Mouse (Mus musculus) midbrain, embryonic 11.5 days (tissue): Measurements from ENCODE around the gene Ing5. TPM values are rescaled to one million over a fixed set of nuclear protein-coding genes. Genes with fewer than 3 reads are reported as not detected.

Experiments
- ATAC-seq: fragments of 200-750 bp; cut with Nextera tagmentation; 2 replicates; pipeline ENCODE4 v1.8.0; 2017; ENCODE audit warnings: moderate TSS enrichment, moderate library complexity; ENCODE audit not compliant: low FRiP score
- DNase-seq: peaks from one replicate; pipeline ENCODE4 v3.0.0; 2015; ENCODE audit warnings: low spot score; ENCODE audit errors: missing footprints
- H3K27ac ChIP-seq: fragments of 300-500 bp; sonication (generic); 2 replicates; pipeline ENCODE4 v1.5.1; 2014; ENCODE audit warnings: low read depth, low read length
- H3K27me3 ChIP-seq: fragments of 300-500 bp; sonication (generic); 2 replicates; pipeline ENCODE4 v1.6.1; 2014; ENCODE audit warnings: mild to moderate bottlenecking, low read length, moderate library complexity, mixed read lengths; ENCODE audit not compliant: control insufficient read depth, insufficient read depth
- H3K36me3 ChIP-seq: fragments of 300-500 bp; sonication (generic); 2 replicates; pipeline ENCODE4 v1.6.1; 2014; ENCODE audit warnings: mild to moderate bottlenecking, low read length, moderate library complexity, mixed read lengths; ENCODE audit not compliant: control insufficient read depth, insufficient read depth
- H3K4me1 ChIP-seq: fragments of 300-500 bp; sonication (generic); 2 replicates; pipeline ENCODE4 v1.6.1; 2014; ENCODE audit warnings: low read length; ENCODE audit not compliant: control insufficient read depth, insufficient read depth
- H3K4me2 ChIP-seq: fragments of 300-500 bp; sonication (generic); 2 replicates; pipeline ENCODE4 v1.6.1; 2014; ENCODE audit warnings: mild to moderate bottlenecking, moderate library complexity
- H3K4me3 ChIP-seq: fragments of 300-500 bp; sonication (generic); 2 replicates; pipeline ENCODE4 v1.5.1; 2014; ENCODE audit warnings: low read depth, low read length
- H3K9ac ChIP-seq: fragments of 300-500 bp; sonication (generic); 2 replicates; pipeline ENCODE4 v1.6.1; 2014; ENCODE audit warnings: low read length
- H3K9me3 ChIP-seq: fragments of 300-500 bp; sonication (generic); 2 replicates; pipeline ENCODE4 v1.6.1; 2016; ENCODE audit warnings: low read length; ENCODE audit not compliant: control insufficient read depth
- WGBS: fragments of 180-500 bp; shearing (Covaris S2); extraction: QIAGEN DNeasy Blood & Tissue Kit; methylation state at CpG from one replicate; pipeline ENCODE4 v1.1.7; 2014; 5-methylcytosine and 5-hydroxymethylcytosine counted together
- polyA plus RNA-seq: library from polyadenylated mRNA; unstranded; fragments of >200 nt; fragmentation: Nextera tagmentation; extraction: Ambion mirVana; gene quantifications from 2 replicates; pipeline ENCODE4 v1.2.1, GENCODE M21; 2014

The Ing5 gene
- polyA plus RNA-seq, 1 experiment from 2014 or later, result 17.8 TPM

DNA sequence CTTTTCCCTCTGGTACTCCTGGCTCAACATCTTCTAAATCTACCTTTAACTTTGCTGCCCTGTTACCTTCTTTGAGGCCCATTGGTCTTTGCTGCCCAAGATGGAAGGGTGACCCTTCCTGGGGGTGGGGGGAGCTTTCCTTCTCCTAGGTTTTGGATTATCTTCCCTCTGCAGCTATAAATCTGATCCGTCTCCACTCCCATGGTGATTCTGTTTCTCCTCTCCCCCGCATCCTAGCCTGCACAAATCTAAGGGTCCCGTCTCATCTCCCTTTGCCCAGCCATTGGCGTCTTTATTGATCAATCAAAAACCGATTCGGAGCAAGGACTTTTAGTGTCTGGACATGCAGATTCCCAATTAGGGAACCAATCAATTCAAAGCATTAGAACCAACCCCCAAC lies 36.2 kb upstream of the Ing5 start:
- Histone ChIP-seq H3K9me3 (no peaks in the 10 kb centered on the region), H3K4me1 (no peaks in the 10 kb centered on the region), H3K4me3 (no peak overlapping the region), H3K27ac (no peak overlapping the region), H3K36me3 (no peaks in the 10 kb centered on the region; the same call in 1 of the 2 replicates), H3K9ac (no peak overlapping the region), H3K4me2 (no peak overlapping the region), H3K27me3 (no peaks in the 10 kb centered on the region)
- ATAC-seq (no peak), DNase-seq (no peak)
- 97% methylated on average over 6 of the region's 6 CpGs for WGBS

DNA sequence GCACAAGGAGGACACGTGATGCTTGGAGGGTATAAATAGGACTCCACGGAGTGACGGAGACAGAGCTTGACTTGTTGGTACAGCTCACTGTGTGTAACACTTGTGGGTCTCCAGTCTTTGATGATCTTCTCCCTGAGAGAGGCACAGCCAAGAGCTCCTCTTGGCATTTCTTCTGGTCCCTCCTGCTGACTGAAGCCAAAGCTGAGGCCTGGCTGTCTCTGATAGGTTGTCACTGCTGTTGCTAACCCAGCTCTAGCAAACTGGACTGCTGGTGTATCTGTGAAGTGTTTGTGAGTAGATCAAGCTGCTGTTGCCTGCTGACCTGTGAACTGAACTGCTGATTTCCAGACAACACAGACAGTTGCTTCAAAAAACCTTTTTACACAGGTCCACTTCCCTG lies 33.9 kb upstream of the Ing5 start:
- 96% methylated on average over 3 of the region's 3 CpGs for WGBS
- no peaks in the 10 kb centered on the region for H3K4me1 ChIP-seq
- no peaks in the 10 kb centered on the region for H3K9me3 ChIP-seq
- H3K36me3 ChIP-seq, result peaks cover 5% of the 10 kb centered on the region
- DNase-seq (no peak), ATAC-seq (no peak)
- no peak overlapping the region for H3K27ac ChIP-seq
- H3K27me3 ChIP-seq, result no peaks in the 10 kb centered on the region
- H3K9ac ChIP-seq, result no peak overlapping the region
- H3K4me3 ChIP-seq, result no peak overlapping the region
- no peak overlapping the region for H3K4me2 ChIP-seq

DNA sequence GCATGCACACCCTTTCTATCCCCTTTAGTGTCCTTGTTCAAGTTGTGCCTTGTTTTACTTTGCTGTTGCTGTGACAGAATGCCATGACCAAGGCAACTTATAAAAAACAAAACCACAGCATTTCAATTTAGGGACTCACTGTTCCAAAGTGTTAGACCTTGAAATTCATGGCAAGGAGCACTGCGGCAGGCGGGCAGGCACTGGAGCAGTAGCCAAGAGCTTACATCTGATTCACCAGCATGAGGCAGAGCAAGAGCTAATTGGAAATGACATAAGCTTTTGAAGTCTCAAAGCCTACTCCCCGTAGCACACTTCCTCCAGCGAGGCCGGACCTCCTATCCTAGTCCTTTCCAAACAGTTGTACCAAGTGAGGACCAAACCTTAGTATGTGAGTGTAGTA lies 27.1 kb upstream of the Ing5 start:
- Histone ChIP-seq H3K4me1 (no peaks in the 10 kb centered on the region), H3K4me3 (no peak overlapping the region), H3K9me3 (no peaks in the 10 kb centered on the region), H3K27ac (no peak overlapping the region), H3K9ac (no peak overlapping the region), H3K4me2 (no peak overlapping the region), H3K36me3 (peaks cover 37% of the 10 kb centered on the region), H3K27me3 (no peaks in the 10 kb centered on the region)
- no peak for DNase-seq
- no peak for ATAC-seq
- WGBS, result 90% methylated on average over 5 of the region's 5 CpGs

DNA sequence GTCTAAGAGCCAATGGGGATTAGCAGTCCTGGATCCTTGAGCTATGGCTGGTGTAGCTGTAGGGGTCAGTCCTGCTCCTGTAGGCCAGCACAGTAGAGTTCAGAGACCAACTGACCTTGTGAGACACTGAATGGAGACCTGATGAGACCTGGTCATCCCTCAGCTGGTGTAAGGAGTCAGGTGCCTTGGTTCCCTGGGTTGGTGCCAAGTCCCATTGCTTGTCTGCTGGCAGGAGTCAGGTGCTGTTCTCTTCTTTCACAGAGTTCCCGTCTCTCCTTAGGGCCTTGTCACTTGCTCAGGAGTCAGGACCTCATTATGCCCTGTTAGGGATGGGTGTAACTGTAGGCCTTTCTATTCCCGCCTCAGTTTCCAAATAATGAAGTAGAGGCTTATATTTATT lies 16.9 kb upstream of the Ing5 start:
- no peak for DNase-seq
- H3K9ac ChIP-seq, result no peak overlapping the region
- H3K4me3 ChIP-seq, result no peak overlapping the region
- H3K4me2 ChIP-seq, result no peak overlapping the region
- no peaks in the 10 kb centered on the region for H3K27me3 ChIP-seq
- no peaks in the 10 kb centered on the region; the same call in 1 of the 2 replicates for H3K9me3 ChIP-seq
- ATAC-seq, result no peak
- whole genome bisulfite sequencing, result 87% methylated on average over 2 of the region's 2 CpGs
- H3K36me3 ChIP-seq, result peaks cover 30% of the 10 kb centered on the region
- no peak overlapping the region for H3K27ac ChIP-seq
- H3K4me1 ChIP-seq, result no peaks in the 10 kb centered on the region

DNA sequence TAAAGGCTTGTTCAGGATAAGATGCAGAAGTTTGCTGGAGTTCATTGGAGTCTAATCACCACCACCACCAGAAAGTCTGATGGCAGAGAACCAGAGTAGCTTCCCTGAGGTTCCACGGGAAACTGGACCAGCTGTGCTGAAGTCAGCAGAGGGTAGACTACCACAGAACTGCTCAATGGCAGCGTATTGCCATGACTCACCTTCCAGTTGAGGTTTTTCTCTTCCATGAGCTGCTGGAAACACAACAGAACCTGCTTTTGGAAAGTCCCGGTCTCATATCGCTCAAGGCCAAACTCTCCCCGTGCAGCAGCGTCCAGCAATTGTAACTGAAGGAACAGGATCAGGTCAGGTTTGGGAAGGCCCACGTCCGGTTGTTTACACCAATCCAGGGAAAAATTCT lies 9.2 kb upstream of the Ing5 start:
- no peaks in the 10 kb centered on the region; the same call in 1 of the 2 replicates for H3K9me3 ChIP-seq
- H3K36me3 ChIP-seq, result peaks cover 36% of the 10 kb centered on the region
- H3K9ac ChIP-seq, result no peak overlapping the region
- ATAC-seq (no peak), DNase-seq (no peak)
- no peaks in the 10 kb centered on the region for H3K27me3 ChIP-seq
- H3K4me1 ChIP-seq, result no peaks in the 10 kb centered on the region
- H3K27ac ChIP-seq, result no peak overlapping the region
- no peak overlapping the region for H3K4me2 ChIP-seq
- 95% methylated on average over 8 of the region's 8 CpGs for WGBS
- H3K4me3 ChIP-seq, result no peak overlapping the region

DNA sequence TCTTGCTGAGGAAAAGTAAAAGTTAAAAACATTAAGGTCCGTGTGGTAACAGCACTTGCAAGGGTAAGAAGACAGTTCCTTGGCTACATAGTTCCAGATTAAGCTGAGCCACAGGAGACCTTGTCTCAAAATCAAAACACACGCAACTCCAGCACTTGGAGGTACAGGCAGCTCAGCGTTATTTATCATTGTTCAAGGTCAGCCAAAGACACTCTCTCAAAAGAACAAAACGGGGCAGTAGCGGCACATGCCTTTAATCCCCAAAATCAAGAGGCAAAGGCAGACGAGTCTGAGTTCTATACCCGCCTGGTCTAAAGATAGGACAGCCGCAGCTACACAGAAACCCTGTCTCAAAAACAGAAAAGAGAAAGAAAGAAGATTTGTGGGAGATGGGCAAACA lies 7.9 kb upstream of the Ing5 start:
- Histone ChIP-seq H3K4me1 (peaks cover 2% of the 10 kb centered on the region; the same call in 1 of the 2 replicates), H3K27me3 (no peaks in the 10 kb centered on the region), H3K4me2 (no peak overlapping the region), H3K27ac (no peak overlapping the region), H3K4me3 (no peak overlapping the region), H3K36me3 (peaks cover 35% of the 10 kb centered on the region), H3K9ac (no peak overlapping the region), H3K9me3 (no peaks in the 10 kb centered on the region; the same call in 1 of the 2 replicates)
- DNase-seq (no peak), ATAC-seq (no peak)
- WGBS, result 90% methylated on average over 8 of the region's 8 CpGs

DNA sequence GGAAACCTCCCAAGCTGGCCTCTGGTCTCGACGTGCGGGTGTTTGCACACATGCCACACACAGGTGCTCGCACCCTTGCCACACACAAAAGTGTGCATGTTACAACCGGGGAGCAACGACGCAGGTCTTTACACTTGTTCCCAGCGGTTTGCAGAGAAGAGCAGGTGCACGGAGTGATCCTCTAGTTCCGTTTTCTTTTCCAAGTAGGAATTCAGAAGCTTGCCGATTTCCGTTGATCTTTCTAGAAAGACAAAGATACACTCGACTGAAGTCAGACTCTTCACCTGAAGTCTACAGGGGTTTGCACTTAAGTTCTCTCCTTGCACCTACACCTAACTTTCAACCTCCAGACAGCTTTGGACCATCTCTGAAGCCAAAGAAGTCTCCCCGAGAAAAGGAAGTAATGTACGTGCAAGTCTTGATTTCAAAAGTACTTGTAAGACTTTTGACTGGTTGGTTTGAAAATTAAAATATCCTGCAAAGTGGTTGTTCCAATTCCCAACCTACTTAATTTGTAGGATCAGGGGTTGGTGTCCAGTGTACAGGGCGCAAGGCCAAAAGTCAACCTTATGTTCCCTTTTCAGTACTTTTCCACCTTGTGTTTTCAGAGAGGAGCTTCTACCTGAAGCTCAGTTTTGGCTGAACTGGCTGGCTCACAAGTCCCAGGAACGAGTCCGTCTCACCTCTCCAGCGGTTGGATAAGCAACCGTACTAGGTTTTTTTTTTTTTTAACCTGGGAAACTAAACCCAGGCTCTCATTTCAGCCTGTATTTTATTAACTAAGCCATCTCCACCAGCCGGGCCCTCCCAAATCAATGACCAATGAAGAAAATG lies 2.9 kb upstream of the Ing5 start:
- DNase-seq (no peak), ATAC-seq (no peak)
- Histone ChIP-seq H3K27ac (no peak overlapping the region), H3K27me3 (no peaks in the 10 kb centered on the region), H3K9ac (peak overlapping the region; percentile 84), H3K36me3 (peaks cover 4% of the 10 kb centered on the region; the same call in 1 of the 2 replicates), H3K9me3 (no peaks in the 10 kb centered on the region), H3K4me3 (peak overlapping the region; percentile 58), H3K4me1 (peaks cover 11% of the 10 kb centered on the region), H3K4me2 (peak overlapping the region; percentile 80)
- 76% methylated on average over 21 of the region's 21 CpGs for WGBS

DNA sequence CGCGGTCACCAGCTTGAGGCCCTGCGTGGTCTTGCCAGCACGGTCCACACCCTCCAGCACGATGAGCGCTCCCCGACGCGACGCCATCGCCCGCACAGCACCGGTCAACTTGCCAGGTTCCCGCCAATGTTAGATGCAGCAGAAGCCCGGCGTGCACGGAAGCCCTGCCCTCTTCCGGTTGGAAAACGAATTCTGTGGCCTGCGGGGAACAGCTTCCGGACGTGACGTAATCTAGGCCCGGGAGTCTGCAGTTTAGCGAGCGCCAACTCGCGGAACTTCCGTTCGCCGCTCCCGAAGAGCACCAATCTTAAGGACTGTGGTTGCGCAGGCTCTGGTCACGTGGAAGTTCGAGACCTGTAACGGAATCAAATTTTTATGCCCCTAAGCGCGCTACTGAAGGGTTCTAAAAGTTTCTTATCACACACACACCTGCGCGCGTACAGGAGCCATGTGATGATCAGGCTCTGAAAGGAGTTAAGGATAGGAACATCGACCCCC lies 2.0 kb upstream of the Ing5 start, which contains the start of gene Dtymk:
TSS of gene Dtymk (minus strand) at position 194 of the 498 bp plus-strand sequence.
- ATAC-seq (peak; percentile 66), DNase-seq (peak; percentile 98)
- Histone ChIP-seq H3K9me3 (no peaks in the 10 kb centered on the region), H3K4me3 (peak within 1 kb of the TSS; percentile 58), H3K27ac (peak within 1 kb of the TSS; percentile 71), H3K4me1 (peaks cover 11% of the 10 kb centered on the region), H3K36me3 (peaks cover 4% of the 10 kb centered on the region; the same call in 1 of the 2 replicates), H3K4me2 (peak within 1 kb of the TSS; percentile 85), H3K27me3 (no peaks in the 10 kb centered on the region), H3K9ac (peak within 1 kb of the TSS; percentile 84)
- under 1% methylated on average over 42 of the region's 42 CpGs for WGBS

DNA sequence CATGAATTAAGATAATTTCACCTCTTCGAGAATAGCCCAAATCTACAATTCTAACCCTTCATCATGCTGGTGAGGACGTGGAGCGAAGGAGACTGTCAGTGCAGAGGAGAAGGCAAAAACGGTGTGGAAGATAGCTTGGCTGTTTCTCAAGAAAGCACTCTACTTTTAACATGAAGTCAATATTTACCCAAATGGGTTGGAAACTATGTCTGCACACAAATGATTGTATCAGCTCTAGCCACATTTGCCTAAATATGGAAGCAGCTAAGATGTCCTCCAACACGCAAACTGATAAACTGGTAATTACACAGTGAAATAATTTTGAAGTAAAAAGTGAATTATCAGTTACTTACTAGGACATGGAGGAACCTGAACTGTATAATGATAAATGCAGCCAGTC lies 994 bp upstream of the Ing5 start:
- Histone ChIP-seq H3K9ac (no peak overlapping the region), H3K36me3 (peaks cover 4% of the 10 kb centered on the region; the same call in 1 of the 2 replicates), H3K27ac (no peak overlapping the region), H3K4me3 (no peak overlapping the region), H3K4me2 (peak overlapping the region; percentile 85), H3K9me3 (no peaks in the 10 kb centered on the region), H3K4me1 (peaks cover 11% of the 10 kb centered on the region), H3K27me3 (no peaks in the 10 kb centered on the region)
- DNase-seq, result no peak
- WGBS, result 90% methylated on average over 5 of the region's 5 CpGs
- no peak for ATAC-seq
